Mouse (Mus musculus) sigmoid colon, adult 10 weeks (tissue): Measurements from ENCODE around the gene Gm21725. TPM values are rescaled to one million over a fixed set of nuclear protein-coding genes. Genes with fewer than 3 reads are reported as not detected.

ENCODE experiments used
- polyA plus RNA-seq: library from polyadenylated mRNA; stranded (reverse); fragments of 350-450 nt; fragmentation: Illumina TruSeq; extraction: RNeasy Lipid Tissue Mini Kit (QIAGEN cat#74804); gene quantifications from one replicate; pipeline ENCODE4 v1.2.3, GENCODE M21; 2014; ENCODE audit warnings: low read depth, low replicate concordance

Gm21725 gene
- polyA plus RNA-seq = not detected

DNA sequence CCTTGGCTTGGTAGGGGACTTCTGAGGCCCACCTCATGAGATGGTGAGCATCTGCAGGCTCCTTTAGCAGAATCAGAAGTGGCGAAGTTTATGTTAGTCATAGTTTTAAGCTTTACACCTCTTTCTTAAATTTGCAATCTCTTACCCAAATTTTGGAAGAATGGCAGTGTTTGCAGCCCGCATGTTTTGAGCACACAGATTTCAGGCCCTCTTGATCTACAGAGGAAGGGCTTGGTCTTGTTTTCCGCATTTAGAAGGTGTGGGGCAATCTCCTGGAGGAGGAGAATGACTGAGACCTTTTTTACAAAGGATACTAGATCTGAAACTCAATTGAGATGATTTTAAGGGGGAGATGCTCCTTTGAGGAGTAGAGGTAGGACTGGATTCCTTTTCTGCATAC lies at the start of gene Gm21725:
Gene Gm21725 (minus strand): TSS at position 101 of the 400 bp plus-strand sequence.

Other genes with a start within 250 kb of the Gm21725 start
- gene Gm21891, start 215.6 kb downstream of the Gm21725 start, polyA plus RNA-seq = not detected
- gene Gm21425, start 187.1 kb downstream of the Gm21725 start, polyA plus RNA-seq = not detected
- gene Gm21828, start 125.1 kb downstream of the Gm21725 start, polyA plus RNA-seq = not detected
- not detected for gene Gm21440, start 96.7 kb downstream of the Gm21725 start, polyA plus RNA-seq
- gene Gm21454, start 96.6 kb downstream of the Gm21725 start, polyA plus RNA-seq = not detected
- not detected for gene Gm21866, start 116.5 kb upstream of the Gm21725 start, polyA plus RNA-seq
- not detected for gene Gm20773, start 145.0 kb upstream of the Gm21725 start, polyA plus RNA-seq